Mouse (Mus musculus) testis, adult 2 months (tissue): Measurements from ENCODE around the gene Tdp1. TPM values are rescaled to one million over a fixed set of nuclear protein-coding genes. Genes with fewer than 3 reads are reported as not detected.

Source experiments
- H3K27ac ChIP-seq: fragments of 200-500 bp; 2 replicates; pipeline ENCODE4 v1.5.1; 2012; ENCODE audit warnings: low read depth, low read length; ENCODE audit not compliant: control insufficient read depth, insufficient read depth
- H3K27me3 ChIP-seq: fragments of 200-500 bp; 2 replicates; pipeline ENCODE4 v1.6.1; 2012; ENCODE audit warnings: mild to moderate bottlenecking, low read length, moderate library complexity; ENCODE audit not compliant: control insufficient read depth, insufficient read depth
- H3K36me3 ChIP-seq: fragments of 200-500 bp; 2 replicates; pipeline ENCODE4 v1.6.1; 2012; ENCODE audit warnings: mild to moderate bottlenecking, low read length; ENCODE audit not compliant: control insufficient read depth, insufficient read depth
- H3K4me1 ChIP-seq: fragments of 200-500 bp; 2 replicates; pipeline ENCODE4 v1.6.1; 2012; ENCODE audit warnings: low read length; ENCODE audit not compliant: control insufficient read depth, insufficient read depth
- H3K4me3 ChIP-seq: fragments of 200-500 bp; 2 replicates; pipeline ENCODE4 v1.5.1; 2012; ENCODE audit warnings: low read depth, mild to moderate bottlenecking, low read length, moderate library complexity, mixed read lengths; ENCODE audit not compliant: control insufficient read depth
- CTCF ChIP-seq: fragments of 200-500 bp; IDR thresholded peaks from 2 replicates; pipeline ENCODE4 v1.5.1; 2012; ENCODE audit warnings: low read depth, mild to moderate bottlenecking, inconsistent platforms, low read length, moderate library complexity; ENCODE audit not compliant: control insufficient read depth, insufficient read depth, insufficient replicate concordance
- POLR2A ChIP-seq: fragments of 200-500 bp; IDR thresholded peaks from 2 replicates; pipeline ENCODE4 v1.6.1; 2012; ENCODE audit warnings: low read depth, mild to moderate bottlenecking, inconsistent platforms, low read length, moderate library complexity; ENCODE audit not compliant: control insufficient read depth
- polyA plus RNA-seq: library from polyadenylated mRNA; depleted of rRNA; stranded (reverse); fragments of >200 nt; gene quantifications from 2 replicates; pipeline ENCODE4 v1.2.3, GENCODE M21; 2012

The Tdp1 gene
- polyA plus RNA-seq, 1 experiment: 95.7 TPM

DNA sequence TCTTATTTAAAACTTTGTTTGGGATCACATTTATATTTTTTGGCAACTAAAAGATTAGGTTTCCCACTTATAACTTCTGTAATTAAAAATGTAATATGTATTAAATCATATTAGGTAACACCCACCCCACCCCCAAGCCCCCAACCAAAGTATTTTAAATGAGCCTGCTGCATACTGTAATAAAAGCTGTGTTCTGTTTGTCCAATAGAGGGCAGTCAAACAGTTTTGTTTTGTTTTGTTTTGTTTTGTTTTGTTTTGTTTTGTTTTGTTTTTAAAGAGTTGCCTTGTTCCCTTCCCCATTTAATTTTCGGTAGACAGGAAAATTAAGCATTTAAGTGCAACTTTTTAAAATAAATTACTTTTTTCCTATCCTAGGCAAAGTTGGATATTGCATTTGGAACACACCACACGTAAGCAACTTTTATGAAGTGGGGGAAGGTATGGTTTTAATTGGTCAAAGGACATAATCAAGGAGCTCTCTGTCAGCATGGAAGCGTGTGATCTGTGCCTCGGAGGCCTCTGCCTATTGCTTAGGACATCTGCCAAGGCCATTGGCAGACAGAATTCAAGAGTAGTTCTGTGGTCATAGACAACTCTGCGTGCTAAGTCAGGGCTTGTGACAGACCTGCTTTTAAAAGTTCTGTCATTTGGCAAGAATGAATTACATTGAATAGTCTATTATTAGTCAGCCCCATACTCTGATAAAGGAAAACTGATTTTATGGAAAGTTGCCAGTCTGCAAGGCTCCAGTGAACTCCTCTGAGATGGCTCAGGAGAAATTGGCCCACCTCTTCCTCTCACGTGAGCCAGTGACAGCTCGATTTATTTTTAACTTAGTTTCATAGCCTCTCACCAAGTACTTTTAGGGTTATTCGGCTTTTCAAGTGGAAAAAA lies 17.9 kb downstream of the Tdp1 start:
- TF ChIP-seq CTCF (no peak), POLR2A (no peak)
- no peaks in the 10 kb centered on the region; the same call in none of the 2 replicates for H3K36me3 ChIP-seq
- no peak overlapping the region for H3K4me3 ChIP-seq

DNA sequence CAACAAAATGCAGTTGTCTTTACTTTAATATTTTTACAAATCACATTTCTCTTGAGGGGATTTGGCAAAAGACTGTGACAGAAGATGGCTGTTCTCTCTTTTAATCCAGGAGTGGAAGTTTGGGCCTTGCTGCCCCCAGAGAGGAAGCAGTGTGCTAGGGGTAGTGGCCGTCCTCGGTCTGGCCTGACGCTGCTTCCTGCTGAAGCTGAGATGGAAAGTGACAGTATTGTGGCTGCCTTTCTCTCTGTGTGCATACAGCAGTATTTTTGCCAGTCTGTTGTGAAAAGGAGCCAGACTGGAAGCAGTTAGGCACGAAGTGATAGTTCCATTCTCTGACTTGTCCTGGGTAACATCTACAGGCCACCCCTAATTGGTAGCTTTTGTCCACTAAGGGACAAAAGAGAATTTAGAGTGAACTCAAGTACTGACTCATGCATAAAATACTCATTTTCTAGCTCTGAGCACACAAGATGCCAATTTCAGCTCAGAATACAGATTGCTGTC lies 18.6 kb downstream of the Tdp1 start:
- TF ChIP-seq CTCF: no peak
- TF ChIP-seq POLR2A: no peak
- Histone ChIP-seq H3K4me3 (no peak overlapping the region), H3K27me3 (no peaks in the 10 kb centered on the region), H3K27ac (peak overlapping the region; percentile 16), H3K4me1 (no peaks in the 10 kb centered on the region), H3K36me3 (no peaks in the 10 kb centered on the region; the same call in none of the 2 replicates)

More for the DNA sequence above, 17.9 kb downstream of the Tdp1 start:
- no peaks in the 10 kb centered on the region for H3K4me1 ChIP-seq
- H3K27me3 ChIP-seq: no peaks in the 10 kb centered on the region
- H3K27ac ChIP-seq: no peak overlapping the region

GRCm38 (mm10) chr12:99904537-99904936 lies 20.2 kb downstream of the Tdp1 start:
- no peaks in the 10 kb centered on the region; the same call in none of the 2 replicates for H3K36me3 ChIP-seq
- no peaks in the 10 kb centered on the region for H3K4me1 ChIP-seq
- no peak overlapping the region for H3K4me3 ChIP-seq
- no peaks in the 10 kb centered on the region for H3K27me3 ChIP-seq
- TF ChIP-seq CTCF: no peak
- no peak for TF ChIP-seq POLR2A
- no peak overlapping the region for H3K27ac ChIP-seq

GRCm38 (mm10) chr12:99911466-99911865 lies 27.1 kb downstream of the Tdp1 start:
- TF ChIP-seq CTCF: no peak
- no peak for TF ChIP-seq POLR2A
- no peaks in the 10 kb centered on the region for H3K27me3 ChIP-seq
- no peak overlapping the region for H3K4me3 ChIP-seq
- no peak overlapping the region for H3K27ac ChIP-seq
- H3K36me3 ChIP-seq: no peaks in the 10 kb centered on the region; the same call in none of the 2 replicates
- H3K4me1 ChIP-seq: no peaks in the 10 kb centered on the region

- TF ChIP-seq POLR2A (no peak), CTCF (no peak)
- H3K36me3 ChIP-seq: no peaks in the 10 kb centered on the region; the same call in none of the 2 replicates
Observed at GRCm38 (mm10) chr12:99917800-99918427, 33.6 kb downstream of the Tdp1 start.

GRCm38 (mm10) chr12:99919636-99920035 lies 35.3 kb downstream of the Tdp1 start:
- Histone ChIP-seq H3K27ac (no peak overlapping the region), H3K27me3 (no peaks in the 10 kb centered on the region), H3K4me1 (no peaks in the 10 kb centered on the region), H3K4me3 (no peak overlapping the region), H3K36me3 (no peaks in the 10 kb centered on the region; the same call in 1 of the 2 replicates)
- TF ChIP-seq POLR2A: no peak
- no peak for TF ChIP-seq CTCF

More at GRCm38 (mm10) chr12:99917800-99918427, 33.6 kb downstream of the Tdp1 start:
- Histone ChIP-seq H3K4me1 (no peaks in the 10 kb centered on the region), H3K27me3 (no peaks in the 10 kb centered on the region), H3K27ac (no peak overlapping the region), H3K4me3 (no peak overlapping the region)

DNA sequence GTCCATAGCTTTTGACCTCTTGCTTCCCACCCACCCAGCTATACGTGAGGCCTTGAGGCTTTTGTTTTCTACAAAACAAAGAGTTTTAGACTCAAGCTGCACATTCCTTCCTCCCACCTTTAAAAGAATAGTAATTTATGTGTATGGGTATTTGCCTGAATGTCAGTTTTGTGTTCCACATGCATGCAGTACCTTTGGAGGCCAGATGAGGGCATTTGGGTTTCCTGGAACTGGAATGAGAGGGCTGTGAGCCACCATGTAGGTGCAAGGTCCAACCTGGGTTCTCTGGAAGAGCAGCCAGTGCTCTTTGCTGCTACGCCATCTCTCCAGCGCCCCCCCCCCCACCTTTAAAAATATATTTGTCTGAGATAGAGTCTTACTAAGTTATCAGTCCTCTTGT lies 36.7 kb downstream of the Tdp1 start:
- H3K27me3 ChIP-seq: no peaks in the 10 kb centered on the region
- H3K4me3 ChIP-seq: no peak overlapping the region
- H3K4me1 ChIP-seq: no peaks in the 10 kb centered on the region
- no peaks in the 10 kb centered on the region; the same call in 1 of the 2 replicates for H3K36me3 ChIP-seq
- H3K27ac ChIP-seq: no peak overlapping the region
- TF ChIP-seq CTCF (peak; percentile 15; the same call in 1 of the 2 replicates), POLR2A (no peak)
